Mouse (Mus musculus): ENCODE measurements at regions not wholly inside any gene's neighbourhood (a gene's known extent, or its start where the extent isn't known, plus 50 kb on each side); places are given as distances from the start of the nearest gene placed in this dataset.

GRCm38 (mm10) chr2:47945061-47945460 is 868.8 kb upstream of the Acvr2a start:
- no peak for DNase-seq (ENCODE audit: low read depth, low spot score)

DNA sequence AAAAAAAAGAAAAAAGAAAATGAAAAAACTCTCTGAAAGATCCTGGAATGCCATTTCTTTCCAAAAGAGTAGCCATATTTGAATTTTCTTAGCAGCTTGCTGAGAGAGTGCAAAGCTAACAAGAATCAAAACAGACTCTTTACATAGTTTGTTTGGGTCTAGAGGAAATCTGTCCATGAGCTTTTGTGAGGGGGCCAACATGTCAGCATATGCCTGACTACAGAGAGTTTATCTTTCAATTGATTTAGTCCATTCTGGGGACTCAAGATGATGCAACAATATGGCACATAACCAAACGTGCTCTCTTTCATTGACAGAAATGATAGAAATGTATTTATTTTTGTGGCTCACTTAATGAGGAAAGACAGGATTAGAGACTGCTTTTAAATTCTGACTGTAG is 822.8 kb upstream of the Acvr2a start:
- no peak for DNase-seq (ENCODE audit: low read depth, low spot score)

DNA sequence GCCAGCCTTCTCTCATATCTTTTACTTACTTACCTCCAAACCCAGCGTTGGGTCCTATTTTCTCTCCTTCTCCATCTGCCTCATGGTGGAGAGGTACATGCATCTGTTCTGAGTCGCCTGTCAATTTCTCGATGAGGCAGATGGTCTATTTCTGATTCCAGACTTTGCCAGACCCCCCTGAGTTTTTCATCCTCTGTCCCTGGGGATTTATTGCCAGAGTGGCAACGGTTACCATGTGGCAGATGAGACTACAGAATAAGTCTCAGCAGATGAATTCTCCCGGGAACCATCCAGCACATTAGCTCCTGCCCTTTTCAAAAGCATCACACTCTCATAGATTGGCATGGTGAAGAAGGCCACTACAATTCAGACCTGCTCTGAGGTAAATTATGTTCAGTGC is 819.7 kb upstream of the Acvr2a start:
- DNase-seq (ENCODE audit: low read depth, low spot score), result no peak

GRCm38 (mm10) chr2:48001230-48001629 is 812.7 kb upstream of the Acvr2a start:
- no peak for DNase-seq (ENCODE audit: low read depth, low spot score)

DNA sequence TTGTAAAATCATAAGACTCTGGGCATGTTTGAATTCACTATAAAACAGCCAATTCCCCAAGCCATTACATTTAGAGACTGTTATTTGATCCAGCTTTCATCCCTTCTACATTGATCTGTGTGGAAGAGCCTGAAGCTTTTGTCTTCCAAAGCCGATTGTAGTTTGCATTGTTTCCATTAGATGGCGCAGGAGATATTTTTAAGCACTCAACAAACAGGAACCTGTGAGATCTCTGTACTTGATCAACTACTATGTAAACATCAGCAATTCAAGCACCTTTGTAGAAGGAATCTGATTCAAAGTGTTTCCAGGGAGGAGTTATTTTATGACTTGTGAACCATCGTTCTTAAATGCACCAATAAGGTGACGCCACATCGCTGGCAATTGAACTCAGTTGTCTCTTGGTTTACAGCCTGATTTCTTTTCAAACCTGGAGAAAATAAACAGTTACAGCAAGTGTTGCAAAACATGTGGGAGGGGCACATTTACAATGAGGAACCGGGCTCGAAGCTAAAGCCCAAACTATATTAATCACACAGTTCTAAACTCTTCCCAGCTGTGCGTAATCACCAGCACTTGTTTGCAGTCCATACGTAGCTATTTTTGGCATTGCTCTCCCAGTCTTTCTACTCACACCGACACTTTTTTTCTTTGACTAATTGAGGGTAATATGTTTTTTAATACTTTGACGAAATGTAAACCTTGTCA is 812.0 kb upstream of the Acvr2a start:
- peak; percentile 80 for DNase-seq (ENCODE audit: low read depth, low spot score)

DNA sequence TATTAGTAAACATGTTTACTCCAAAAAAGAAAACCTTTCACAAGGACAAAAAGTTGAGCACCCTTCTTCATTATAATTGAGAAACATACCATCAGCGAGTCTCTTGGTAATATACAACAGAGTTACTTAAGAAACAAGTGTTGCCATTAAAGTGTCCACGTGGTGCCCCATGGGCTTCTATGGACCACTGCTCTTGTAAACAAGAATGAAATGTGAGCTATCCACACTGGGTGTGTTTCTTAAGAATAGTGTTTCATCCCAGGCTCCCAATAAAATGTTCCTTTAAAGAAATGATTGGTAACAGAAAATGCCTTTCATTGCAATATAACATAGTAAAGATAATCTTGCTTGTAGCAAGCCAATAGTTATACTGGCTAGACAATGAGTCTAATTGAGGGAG is 803.6 kb upstream of the Acvr2a start:
- no peak for DNase-seq (ENCODE audit: low read depth, low spot score)

- no peak for DNase-seq (ENCODE audit: low read depth, low spot score)
Observed at GRCm38 (mm10) chr2:48027559-48027958, 786.4 kb upstream of the Acvr2a start.

- no peak for DNase-seq (ENCODE audit: low read depth, low spot score)
Observed at GRCm38 (mm10) chr2:48061375-48061774, 752.5 kb upstream of the Acvr2a start.

GRCm38 (mm10) chr2:48063436-48063835 is 750.5 kb upstream of the Acvr2a start:
- DNase-seq (ENCODE audit: low read depth, low spot score), result no peak

- no peak for DNase-seq (ENCODE audit: low read depth, low spot score)
Observed at GRCm38 (mm10) chr2:48065162-48065561, 748.7 kb upstream of the Acvr2a start.

DNA sequence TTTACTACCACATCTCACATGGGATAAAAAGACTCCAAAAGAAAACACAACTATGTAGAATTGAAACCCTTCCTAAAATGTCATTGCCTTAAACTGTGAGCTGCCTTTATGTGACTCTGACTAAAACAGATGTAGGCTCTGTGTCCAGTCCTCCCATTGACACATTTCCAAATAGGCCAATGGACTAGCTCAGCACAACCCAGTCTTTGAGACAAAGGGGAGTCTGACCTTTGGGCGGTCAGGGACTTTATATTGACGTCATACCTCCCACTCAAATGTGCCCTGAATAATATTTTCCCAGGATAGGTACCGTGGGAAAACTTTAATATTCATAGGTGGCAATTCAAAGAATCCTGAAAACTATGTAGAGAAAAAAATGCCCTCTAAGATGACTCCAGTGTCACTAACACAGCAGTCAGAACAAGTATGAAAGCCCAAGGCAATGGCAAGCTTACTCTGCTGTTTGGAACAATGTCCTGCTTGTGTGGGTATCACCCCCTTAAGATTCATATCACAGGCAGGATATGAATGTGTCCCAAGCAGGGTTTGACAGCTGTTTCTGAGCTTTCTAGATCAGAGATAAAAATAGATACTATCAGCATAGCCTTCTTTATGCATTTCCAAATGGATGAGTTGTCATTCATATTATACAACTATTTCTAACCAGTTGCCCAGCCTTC is 731.6 kb upstream of the Acvr2a start:
- DNase-seq (ENCODE audit: low read depth, low spot score), result no peak

GRCm38 (mm10) chr2:48098287-48098686 is 715.6 kb upstream of the Acvr2a start:
- no peak for DNase-seq (ENCODE audit: low read depth, low spot score)

- DNase-seq (ENCODE audit: low read depth, low spot score), result no peak
Observed at GRCm38 (mm10) chr2:48098931-48099531, 714.9 kb upstream of the Acvr2a start.

GRCm38 (mm10) chr2:48123662-48124061 is 690.2 kb upstream of the Acvr2a start:
- no peak for DNase-seq (ENCODE audit: low read depth, low spot score)

DNA sequence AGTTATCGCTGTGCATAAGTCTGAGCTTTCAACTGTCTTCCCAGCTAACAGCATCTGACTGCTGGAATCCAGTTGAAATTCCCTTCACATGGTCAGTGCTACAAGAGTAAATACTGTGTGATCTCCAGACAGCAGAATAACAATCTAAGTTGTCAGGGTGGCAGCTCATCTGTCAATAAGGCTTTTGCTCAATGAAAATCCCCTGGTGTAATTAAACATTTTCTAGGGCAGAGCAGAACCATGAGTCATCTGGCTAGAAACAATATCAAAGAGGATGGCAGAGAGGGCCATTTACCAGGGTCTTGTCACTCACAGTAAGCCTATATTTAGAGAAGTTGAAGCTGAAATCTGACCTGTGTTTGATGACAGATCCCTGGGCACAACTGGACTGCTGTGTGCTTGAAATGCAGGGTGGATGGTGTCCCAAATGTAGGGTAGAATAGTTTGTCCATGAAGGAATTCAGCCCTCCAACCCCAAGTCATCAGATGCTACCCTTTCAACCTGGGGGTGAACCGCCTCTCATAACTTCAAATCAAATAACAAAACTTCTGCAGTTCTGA is 675.8 kb upstream of the Acvr2a start:
- DNase-seq (ENCODE audit: low read depth, low spot score), result no peak

DNA sequence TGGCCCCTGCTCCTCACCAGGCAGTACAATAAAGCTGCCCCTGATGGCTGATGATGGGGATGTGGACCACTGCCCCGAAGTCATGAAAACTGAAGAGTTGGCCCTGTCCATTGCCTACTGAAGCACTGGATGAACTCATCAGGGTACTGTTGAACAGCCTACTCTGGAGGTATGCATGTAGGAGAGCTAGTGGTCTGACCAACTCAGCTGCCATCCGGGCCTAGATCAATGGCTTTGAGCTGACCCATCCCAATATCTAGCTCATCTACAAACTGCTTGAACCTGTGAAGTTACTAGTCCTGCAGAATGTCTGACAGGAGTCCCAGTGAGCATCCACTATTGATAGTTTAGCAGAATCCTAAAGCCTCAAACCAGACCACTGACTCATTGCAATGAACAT is 672.6 kb upstream of the Acvr2a start:
- DNase-seq (ENCODE audit: low read depth, low spot score), result no peak

- no peak for DNase-seq (ENCODE audit: low read depth, low spot score)
Observed at GRCm38 (mm10) chr2:48154706-48155105, 659.2 kb upstream of the Acvr2a start.

GRCm38 (mm10) chr2:48172626-48173025 is 641.3 kb upstream of the Acvr2a start:
- no peak for DNase-seq (ENCODE audit: low read depth, low spot score)

GRCm38 (mm10) chr2:48186161-48186560 is 627.7 kb upstream of the Acvr2a start:
- DNase-seq (ENCODE audit: low read depth, low spot score), result no peak

GRCm38 (mm10) chr2:48186609-48187008 is 627.3 kb upstream of the Acvr2a start:
- no peak for DNase-seq (ENCODE audit: low read depth, low spot score)

DNA sequence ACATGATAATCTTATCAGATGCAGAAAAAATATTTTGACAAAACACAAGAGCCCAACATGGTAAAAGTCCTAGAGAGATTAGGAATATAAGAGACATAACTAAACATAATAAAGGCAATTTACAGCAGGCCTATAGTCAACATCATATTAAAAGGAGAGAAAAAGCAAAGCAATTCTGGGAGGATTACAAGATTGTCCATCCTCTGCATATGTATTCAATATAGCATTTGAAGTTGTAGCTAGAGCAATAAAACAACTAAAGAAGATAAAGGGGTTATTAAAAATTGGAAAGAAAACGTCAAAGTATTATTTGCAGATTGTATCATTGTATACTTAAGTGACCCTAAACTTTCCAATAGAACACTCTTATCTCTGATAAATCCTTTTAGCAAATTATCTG is 602.1 kb upstream of the Acvr2a start:
- DNase-seq (ENCODE audit: low read depth, low spot score), result no peak

GRCm38 (mm10) chr2:48220771-48221170 is 593.1 kb upstream of the Acvr2a start:
- no peak for DNase-seq (ENCODE audit: low read depth, low spot score)

Data from ZHBTc4 (cell line).